Comparison of ENCODE assay signal across 18 mouse cellular contexts in genomic region chr9:92173318-92173985, GRCm38 (mm10). TPM values are rescaled to one million over a fixed set of nuclear protein-coding genes. Genes with fewer than 3 reads are reported as not detected.
A peak's percentile ranks its signal among the peaks of the same experiment; 100 is the strongest.
DNase-seq lines count a peak whose midpoint lies in the region; ATAC-seq and TF ChIP-seq lines count a peak whose summit lies in the region.
"Had no signal": no experiment of that assay in that cellular context is flagged by ENCODE, and none has a peak within 500 bp of the region (broad histone marks: within the 10 kb centered on the region; RNA-seq: fewer than 3 reads in every experiment).

No protein-coding gene starts in this region.

- H3K27me3 ChIP-seq in liver, embryonic 11.5 days (replicated peaks; ENCODE audit: control insufficient read depth, insufficient read depth, low read length) = no peaks in the 10 kb centered on the region
- no peaks in the 10 kb centered on the region for H3K27me3 ChIP-seq in forebrain, postnatal 0 days (ENCODE audit: insufficient read depth, low read length)
- peaks cover 4% of the 10 kb centered on the region; the same call in 1 of the 2 replicates for H3K27me3 ChIP-seq in midbrain, embryonic 11.5 days (ENCODE audit: control insufficient read depth, insufficient read depth, low read length)
- no peaks in the 10 kb centered on the region for H3K27me3 ChIP-seq in neural tube, embryonic 15.5 days (replicated peaks)
- H3K27me3 ChIP-seq: heart, embryonic 12.5 days had no signal

- no peaks in the 10 kb centered on the region for H3K36me3 ChIP-seq in liver, embryonic 11.5 days (ENCODE audit: control insufficient read depth, insufficient read depth, low read length)
- no peaks in the 10 kb centered on the region for H3K36me3 ChIP-seq in forebrain, postnatal 0 days (ENCODE audit: insufficient read depth)
- H3K36me3 ChIP-seq in midbrain, embryonic 11.5 days (ENCODE audit: control insufficient read depth, insufficient read depth, low read length) = no peaks in the 10 kb centered on the region
- no peaks in the 10 kb centered on the region for H3K36me3 ChIP-seq in neural tube, embryonic 15.5 days
- H3K36me3 ChIP-seq: G1E; heart, embryonic 12.5 days had no signal

- H3K27ac ChIP-seq in liver, embryonic 11.5 days (ENCODE audit: low read depth, low read length) = no peak overlapping the region
- H3K27ac ChIP-seq in forebrain, postnatal 0 days (ENCODE audit: low read depth, low read length) = no peak overlapping the region
- H3K27ac ChIP-seq in midbrain, embryonic 11.5 days (ENCODE audit: low read depth, low read length) = no peak overlapping the region
- no peak overlapping the region; the same call in 1 of the 2 replicates for H3K27ac ChIP-seq in neural tube, embryonic 15.5 days (replicated peaks)

- no peak for DNase-seq in liver, embryonic 11.5 days (ENCODE audit: low spot score)
- DNase-seq in liver = no peak
- no peak for DNase-seq in forebrain, postnatal 0 days
- DNase-seq in midbrain, embryonic 11.5 days (ENCODE audit: low spot score, missing footprints) = no peak
- DNase-seq in adrenal gland, adult 18-20 months (ENCODE audit: low spot score in 2 of 2) = no peak
- no peak for DNase-seq in urinary bladder, adult 2 months (ENCODE audit: low spot score)
- DNase-seq in layer of hippocampus, postnatal 25 days (ENCODE audit: extremely low spot score in 1 of 2, low spot score in 1 of 2) = no peak
- DNase-seq: cerebellum, adult 11 months; kidney, adult 18-20 months; lung, adult 2 months had no signal

- no peak overlapping the region for H3K9ac ChIP-seq in liver, embryonic 11.5 days (ENCODE audit: low read depth, low read length)
- no peak overlapping the region for H3K9ac ChIP-seq in forebrain, postnatal 0 days
- H3K9ac ChIP-seq in midbrain, embryonic 11.5 days (ENCODE audit: low read length) = no peak overlapping the region
- H3K9ac ChIP-seq in neural tube, embryonic 15.5 days (replicated peaks) = no peak overlapping the region
- H3K9ac ChIP-seq: heart, embryonic 12.5 days had no signal

- H3K9me3 ChIP-seq in liver, embryonic 11.5 days (ENCODE audit: control insufficient read depth, low read length) = no peaks in the 10 kb centered on the region
- no peaks in the 10 kb centered on the region for H3K9me3 ChIP-seq in forebrain, postnatal 0 days (ENCODE audit: low read length)
- H3K9me3 ChIP-seq in midbrain, embryonic 11.5 days (ENCODE audit: control insufficient read depth, low read length) = no peaks in the 10 kb centered on the region
- H3K9me3 ChIP-seq in neural tube, embryonic 15.5 days (replicated peaks) = no peaks in the 10 kb centered on the region
- H3K9me3 ChIP-seq: G1E; heart, embryonic 12.5 days had no signal

- H3K4me2 ChIP-seq in liver, embryonic 11.5 days = no peak overlapping the region
- H3K4me2 ChIP-seq in forebrain, postnatal 0 days (ENCODE audit: low read depth) = no peak overlapping the region
- no peak overlapping the region for H3K4me2 ChIP-seq in midbrain, embryonic 11.5 days
- H3K4me2 ChIP-seq in neural tube, embryonic 15.5 days = no peak overlapping the region
- H3K4me2 ChIP-seq: heart, embryonic 12.5 days had no signal

- H3K4me1 ChIP-seq in liver, embryonic 11.5 days (replicated peaks; ENCODE audit: control insufficient read depth, insufficient read depth, low read length) = no peaks in the 10 kb centered on the region
- H3K4me1 ChIP-seq in forebrain, postnatal 0 days (ENCODE audit: insufficient read depth) = peaks cover 11% of the 10 kb centered on the region; the same call in 1 of the 2 replicates
- H3K4me1 ChIP-seq in midbrain, embryonic 11.5 days (ENCODE audit: control insufficient read depth, insufficient read depth, low read length) = peaks cover 3% of the 10 kb centered on the region; the same call in 1 of the 2 replicates
- peaks cover 8% of the 10 kb centered on the region; the same call in 1 of the 2 replicates for H3K4me1 ChIP-seq in neural tube, embryonic 15.5 days
- H3K4me1 ChIP-seq: heart, embryonic 12.5 days had no signal

- no peak overlapping the region for H3K4me3 ChIP-seq in liver, embryonic 11.5 days (ENCODE audit: low read depth, low read length)
- H3K4me3 ChIP-seq in forebrain, postnatal 0 days (ENCODE audit: low read depth, low read length) = no peak overlapping the region
- H3K4me3 ChIP-seq in midbrain, embryonic 11.5 days (ENCODE audit: low read depth, low read length) = no peak overlapping the region
- H3K4me3 ChIP-seq in neural tube, embryonic 15.5 days (replicated peaks) = no peak overlapping the region
- H3K4me3 ChIP-seq: heart, embryonic 12.5 days had no signal

- no peak for TF ChIP-seq CTCF in forebrain, postnatal 0 days (IDR thresholded peaks at IDR 0.05; ENCODE audit: low read depth)

- WGBS in liver, embryonic 11.5 days = 85% methylated on average over 3 of the region's 3 CpGs
- WGBS in forebrain, postnatal 0 days = 97% methylated on average over 3 of the region's 3 CpGs
- WGBS in midbrain, embryonic 11.5 days = 88% methylated on average over 3 of the region's 3 CpGs
- 95% methylated on average over 3 of the region's 3 CpGs for WGBS in neural tube, embryonic 15.5 days

- peak; percentile 39; the same call in 1 of the 2 replicates for ATAC-seq in liver, embryonic 11.5 days (replicated peaks; ENCODE audit: low FRiP score)
- peak; percentile 12; the same call in 1 of the 2 replicates for ATAC-seq in forebrain, postnatal 0 days
- peak; percentile 38 for ATAC-seq in midbrain, embryonic 11.5 days (ENCODE audit: low FRiP score)
- peak; percentile 56 for ATAC-seq in neural tube, embryonic 15.5 days (ENCODE audit: low FRiP score)

RNA-seq across cellular contexts. Expression of gene Plscr5, which starts 19.3 kb away (rescaled TPM):
- not detected in 2 replicates for polyA plus RNA-seq in liver, embryonic 11.5 days (2014; fragmentation: Nextera tagmentation; extraction: Ambion mirVana)
- total RNA-seq in forebrain, postnatal 0 days (2014; rRNA removed) = 0.24 TPM in 1 of 2 replicates, not detected in the other
- polyA plus RNA-seq in forebrain, postnatal 0 days (2015; fragmentation: Nextera tagmentation; extraction: Ambion mirVana) = 0.20 and 0.68 TPM in 2 replicates
- polyA plus RNA-seq in midbrain, embryonic 11.5 days (2014; fragmentation: Nextera tagmentation; extraction: Ambion mirVana) = not detected in 2 replicates
- 0.40 and 0.93 TPM in 2 replicates for polyA plus RNA-seq in neural tube, embryonic 15.5 days (2015; fragmentation: Nextera tagmentation; extraction: Ambion mirVana)
- total RNA-seq in adrenal gland, adult 18-20 months (2021) = not detected
- not detected in 2 replicates for polyA plus RNA-seq in urinary bladder, adult 2 months (2012; rRNA removed)
- not detected for total RNA-seq in layer of hippocampus, postnatal 25 days (2021)
- total RNA-seq: G1E; gastrocnemius, adult 8-10 months; heart, postnatal 4 days; megakaryocyte-erythroid progenitor cell, adult 5-6 weeks had no signal
- polyA plus RNA-seq: cortical plate, adult 2 months; G1E; heart, embryonic 12.5 days; limb, embryonic 14.5 days; lung, adult 2 months had no signal
